Mouse (Mus musculus): ENCODE measurements at regions not wholly inside any gene's neighbourhood (a gene's known extent, or its start where the extent isn't known, plus 50 kb on each side); places are given as distances from the start of the nearest gene placed in this dataset.

DNA sequence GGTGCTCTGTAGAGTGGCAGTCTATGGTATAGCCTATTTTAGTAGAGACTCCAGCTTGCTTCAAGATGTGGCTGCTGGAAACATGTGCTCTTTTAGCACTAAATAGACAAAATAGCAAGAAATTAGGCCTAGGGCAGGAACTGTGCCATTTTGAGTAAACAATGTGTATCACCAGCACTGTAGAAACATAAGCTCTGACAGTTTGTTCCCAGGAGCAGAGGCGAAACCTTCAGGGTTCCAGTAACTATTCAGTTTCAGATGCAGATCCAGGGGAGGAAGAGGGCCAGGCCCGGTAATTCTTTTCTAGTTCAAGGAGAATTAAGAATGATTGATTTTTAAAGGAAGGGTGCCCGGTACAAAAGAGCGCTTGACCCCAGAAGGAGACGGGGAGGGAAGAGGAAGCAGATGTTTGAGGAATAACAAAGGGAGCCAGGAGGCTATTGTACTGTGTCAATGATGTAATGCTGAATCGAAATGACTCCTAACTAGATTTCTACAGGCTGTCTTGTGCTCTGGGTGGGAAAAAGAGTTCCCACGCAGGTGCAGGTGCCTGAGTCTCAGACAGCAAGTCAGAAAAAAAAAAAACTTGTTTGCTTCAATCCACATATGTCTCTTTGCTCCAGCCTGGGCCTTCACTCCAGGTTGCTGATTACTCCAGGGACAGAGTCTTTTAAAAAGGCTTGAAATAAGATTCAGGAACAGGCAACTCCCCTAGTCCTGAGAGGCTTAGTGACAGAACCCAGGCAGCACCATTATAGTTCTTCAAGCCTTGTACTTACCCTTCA is 57.4 kb upstream of the Tex13c2 start:
- DNase-seq: peak; percentile 2 to 17
